Mouse (Mus musculus): ENCODE results near the gene Scn2a. TPM values are rescaled to one million over a fixed set of nuclear protein-coding genes. Genes with fewer than 3 reads are reported as not detected.

Gene Scn2a
- polyA plus RNA-seq, 1 experiment from 2014 or later: 0.69 TPM

GRCm38 (mm10) chr2:65667590-65668436 lies 47.2 kb downstream of the Scn2a start:
- Histone ChIP-seq H3K4me3 (ENCODE audit: low read depth, low read length) (peak overlapping the region; percentile 30), H3K9me3 (ENCODE audit: control insufficient read depth) (no peaks in the 10 kb centered on the region), H3K4me2 (replicated peaks; ENCODE audit: low read depth) (peak overlapping the region; percentile 64), H3K27ac (ENCODE audit: low read depth, low read length) (no peak overlapping the region), H3K9ac (ENCODE audit: low read depth, low read length) (no peak overlapping the region), H3K36me3 (ENCODE audit: control insufficient read depth, insufficient read depth) (no peaks in the 10 kb centered on the region), H3K4me1 (replicated peaks; ENCODE audit: control insufficient read depth, insufficient read depth, low read length) (no peaks in the 10 kb centered on the region), H3K27me3 (replicated peaks; ENCODE audit: control insufficient read depth, insufficient read depth, low read length) (no peaks in the 10 kb centered on the region)
- 52% methylated on average over 18 of the region's 18 CpGs for WGBS
- no peak for ATAC-seq
- no peak for TF ChIP-seq CTCF (IDR thresholded peaks at IDR 0.05; ENCODE audit: low read depth)

GRCm38 (mm10) chr2:65668437-65669135 lies 48.0 kb downstream of the Scn2a start:
- Histone ChIP-seq H3K9ac (ENCODE audit: low read depth, low read length) (no peak overlapping the region), H3K4me2 (replicated peaks; ENCODE audit: low read depth) (peak overlapping the region; percentile 64), H3K27ac (ENCODE audit: low read depth, low read length) (no peak overlapping the region), H3K4me1 (replicated peaks; ENCODE audit: control insufficient read depth, insufficient read depth, low read length) (no peaks in the 10 kb centered on the region), H3K27me3 (replicated peaks; ENCODE audit: control insufficient read depth, insufficient read depth, low read length) (no peaks in the 10 kb centered on the region), H3K36me3 (ENCODE audit: control insufficient read depth, insufficient read depth) (no peaks in the 10 kb centered on the region), H3K9me3 (ENCODE audit: control insufficient read depth) (no peaks in the 10 kb centered on the region), H3K4me3 (ENCODE audit: low read depth, low read length) (peak overlapping the region; percentile 30)
- ATAC-seq: peak; percentile 57
- WGBS: 17% methylated on average over 12 of the region's 12 CpGs
- TF ChIP-seq CTCF (IDR thresholded peaks at IDR 0.05; ENCODE audit: low read depth): peak; percentile 75

- H3K9me3 ChIP-seq (ENCODE audit: control insufficient read depth): no peaks in the 10 kb centered on the region
- H3K36me3 ChIP-seq (ENCODE audit: control insufficient read depth, insufficient read depth): no peaks in the 10 kb centered on the region
- no peaks in the 10 kb centered on the region for H3K4me1 ChIP-seq (replicated peaks; ENCODE audit: control insufficient read depth, insufficient read depth, low read length)
- no peak for ATAC-seq
- no peak overlapping the region for H3K4me3 ChIP-seq (ENCODE audit: low read depth, low read length)
- H3K27me3 ChIP-seq (replicated peaks; ENCODE audit: control insufficient read depth, insufficient read depth, low read length): no peaks in the 10 kb centered on the region
- WGBS: 76% methylated on average over 8 of the region's 8 CpGs
- no peak overlapping the region for H3K4me2 ChIP-seq (replicated peaks; ENCODE audit: low read depth)
- no peak overlapping the region for H3K9ac ChIP-seq (ENCODE audit: low read depth, low read length)
- no peak overlapping the region for H3K27ac ChIP-seq (ENCODE audit: low read depth, low read length)
- no peak for TF ChIP-seq CTCF (IDR thresholded peaks at IDR 0.05; ENCODE audit: low read depth)
Measured at GRCm38 (mm10) chr2:65669561-65669960, 49.0 kb downstream of the Scn2a start.

GRCm38 (mm10) chr2:65670153-65670817 lies 49.7 kb downstream of the Scn2a start:
- no peak overlapping the region for H3K4me2 ChIP-seq (replicated peaks; ENCODE audit: low read depth)
- H3K36me3 ChIP-seq (ENCODE audit: control insufficient read depth, insufficient read depth): no peaks in the 10 kb centered on the region
- WGBS: 58% methylated on average over 12 of the region's 12 CpGs
- H3K9me3 ChIP-seq (ENCODE audit: control insufficient read depth): no peaks in the 10 kb centered on the region
- no peak overlapping the region for H3K4me3 ChIP-seq (ENCODE audit: low read depth, low read length)
- H3K4me1 ChIP-seq (replicated peaks; ENCODE audit: control insufficient read depth, insufficient read depth, low read length): no peaks in the 10 kb centered on the region
- no peak for ATAC-seq
- no peak overlapping the region for H3K27ac ChIP-seq (ENCODE audit: low read depth, low read length)
- H3K9ac ChIP-seq (ENCODE audit: low read depth, low read length): no peak overlapping the region
- no peaks in the 10 kb centered on the region for H3K27me3 ChIP-seq (replicated peaks; ENCODE audit: control insufficient read depth, insufficient read depth, low read length)
- no peak for TF ChIP-seq CTCF (IDR thresholded peaks at IDR 0.05; ENCODE audit: low read depth)

- no peak for TF ChIP-seq CTCF (IDR thresholded peaks at IDR 0.05; ENCODE audit: low read depth)
- Histone ChIP-seq H3K36me3 (ENCODE audit: control insufficient read depth, insufficient read depth) (no peaks in the 10 kb centered on the region), H3K4me2 (replicated peaks; ENCODE audit: low read depth) (no peak overlapping the region), H3K9ac (ENCODE audit: low read depth, low read length) (no peak overlapping the region), H3K9me3 (ENCODE audit: control insufficient read depth) (no peaks in the 10 kb centered on the region), H3K27ac (ENCODE audit: low read depth, low read length) (no peak overlapping the region), H3K4me1 (replicated peaks; ENCODE audit: control insufficient read depth, insufficient read depth, low read length) (no peaks in the 10 kb centered on the region), H3K4me3 (ENCODE audit: low read depth, low read length) (no peak overlapping the region), H3K27me3 (replicated peaks; ENCODE audit: control insufficient read depth, insufficient read depth, low read length) (no peaks in the 10 kb centered on the region)
- WGBS: 78% methylated on average over 4 of the region's 4 CpGs
- no peak for ATAC-seq
Measured at GRCm38 (mm10) chr2:65679621-65680020, 59.0 kb downstream of the Scn2a start.

GRCm38 (mm10) chr2:65685151-65685550 lies 64.6 kb downstream of the Scn2a start:
- ATAC-seq: no peak
- no peak for TF ChIP-seq CTCF (IDR thresholded peaks at IDR 0.05; ENCODE audit: low read depth)
- H3K9me3 ChIP-seq (ENCODE audit: control insufficient read depth): no peaks in the 10 kb centered on the region
- H3K9ac ChIP-seq (ENCODE audit: low read depth, low read length): no peak overlapping the region
- H3K36me3 ChIP-seq (ENCODE audit: control insufficient read depth, insufficient read depth): no peaks in the 10 kb centered on the region
- no peaks in the 10 kb centered on the region for H3K4me1 ChIP-seq (replicated peaks; ENCODE audit: control insufficient read depth, insufficient read depth, low read length)
- WGBS: 57% methylated on average over 3 of the region's 3 CpGs
- H3K27ac ChIP-seq (ENCODE audit: low read depth, low read length): no peak overlapping the region
- H3K27me3 ChIP-seq (replicated peaks; ENCODE audit: control insufficient read depth, insufficient read depth, low read length): no peaks in the 10 kb centered on the region
- no peak overlapping the region for H3K4me3 ChIP-seq (ENCODE audit: low read depth, low read length)
- H3K4me2 ChIP-seq (replicated peaks; ENCODE audit: low read depth): no peak overlapping the region
